Mouse (Mus musculus): Measurements from ENCODE around the gene Hipk3. TPM values are rescaled to one million over a fixed set of nuclear protein-coding genes. Genes with fewer than 3 reads are reported as not detected.

The Hipk3 gene
- polyA plus RNA-seq, 1 experiment from 2014 or later, result 48.1 TPM

GRCm38 (mm10) chr2:104484438-104484837 is 9.8 kb downstream of the Hipk3 start:
- Histone ChIP-seq H3K27me3 (ENCODE audit: control insufficient read depth, insufficient read depth, low read length) (no peaks in the 10 kb centered on the region), H3K36me3 (ENCODE audit: control insufficient read depth, insufficient read depth, low read length) (no peaks in the 10 kb centered on the region), H3K4me1 (ENCODE audit: control insufficient read depth, insufficient read depth, low read length) (peaks cover 6% of the 10 kb centered on the region), H3K9me3 (replicated peaks; ENCODE audit: control insufficient read depth, low read length) (no peaks in the 10 kb centered on the region), H3K4me2 (no peak overlapping the region), H3K9ac (ENCODE audit: low read depth, low read length) (no peak overlapping the region), H3K4me3 (ENCODE audit: low read depth, low read length) (no peak overlapping the region), H3K27ac (ENCODE audit: low read depth, low read length) (peak overlapping the region; percentile 22; the same call in 1 of the 2 replicates)
- no peak for ATAC-seq (replicated peaks; ENCODE audit: insufficient number of reproducible peaks, low FRiP score, low TSS enrichment)
- WGBS (ENCODE audit: insufficient replicate concordance), result 46% methylated on average over 5 of the region's 5 CpGs

GRCm38 (mm10) chr2:104482156-104482555 is 12.1 kb downstream of the Hipk3 start:
- Histone ChIP-seq H3K4me2 (no peak overlapping the region), H3K4me3 (ENCODE audit: low read depth, low read length) (no peak overlapping the region), H3K36me3 (ENCODE audit: control insufficient read depth, insufficient read depth, low read length) (no peaks in the 10 kb centered on the region), H3K9me3 (replicated peaks; ENCODE audit: control insufficient read depth, low read length) (no peaks in the 10 kb centered on the region), H3K9ac (ENCODE audit: low read depth, low read length) (no peak overlapping the region), H3K4me1 (ENCODE audit: control insufficient read depth, insufficient read depth, low read length) (peaks cover 9% of the 10 kb centered on the region), H3K27ac (ENCODE audit: low read depth, low read length) (no peak overlapping the region), H3K27me3 (ENCODE audit: control insufficient read depth, insufficient read depth, low read length) (no peaks in the 10 kb centered on the region)
- ATAC-seq (replicated peaks; ENCODE audit: insufficient number of reproducible peaks, low FRiP score, low TSS enrichment), result no peak

- H3K4me3 ChIP-seq (ENCODE audit: low read depth, low read length), result no peak overlapping the region
- no peaks in the 10 kb centered on the region for H3K36me3 ChIP-seq (ENCODE audit: control insufficient read depth, insufficient read depth, low read length)
- H3K27me3 ChIP-seq (ENCODE audit: control insufficient read depth, insufficient read depth, low read length), result no peaks in the 10 kb centered on the region
- peaks cover 8% of the 10 kb centered on the region for H3K4me1 ChIP-seq (ENCODE audit: control insufficient read depth, insufficient read depth, low read length)
- 74% methylated on average over 4 of the region's 4 CpGs for WGBS (ENCODE audit: insufficient replicate concordance)
- ATAC-seq (replicated peaks; ENCODE audit: insufficient number of reproducible peaks, low FRiP score, low TSS enrichment), result no peak
- no peak overlapping the region for H3K27ac ChIP-seq (ENCODE audit: low read depth, low read length)
- no peak overlapping the region for H3K4me2 ChIP-seq
- no peaks in the 10 kb centered on the region for H3K9me3 ChIP-seq (replicated peaks; ENCODE audit: control insufficient read depth, low read length)
- no peak overlapping the region for H3K9ac ChIP-seq (ENCODE audit: low read depth, low read length)
These were observed 15.2 kb downstream of the Hipk3 start for GRCm38 (mm10) chr2:104479054-104479453.

GRCm38 (mm10) chr2:104477398-104478015 is 16.7 kb downstream of the Hipk3 start:
- Histone ChIP-seq H3K9ac (ENCODE audit: low read depth, low read length) (no peak overlapping the region), H3K27me3 (ENCODE audit: control insufficient read depth, insufficient read depth, low read length) (no peaks in the 10 kb centered on the region), H3K4me3 (ENCODE audit: low read depth, low read length) (no peak overlapping the region), H3K36me3 (ENCODE audit: control insufficient read depth, insufficient read depth, low read length) (no peaks in the 10 kb centered on the region), H3K27ac (ENCODE audit: low read depth, low read length) (no peak overlapping the region), H3K4me1 (ENCODE audit: control insufficient read depth, insufficient read depth, low read length) (peaks cover 8% of the 10 kb centered on the region), H3K9me3 (replicated peaks; ENCODE audit: control insufficient read depth, low read length) (no peaks in the 10 kb centered on the region), H3K4me2 (no peak overlapping the region)
- 53% methylated on average over 2 of the region's 2 CpGs for WGBS (ENCODE audit: insufficient replicate concordance)
- no peak for ATAC-seq (replicated peaks; ENCODE audit: insufficient number of reproducible peaks, low FRiP score, low TSS enrichment)

GRCm38 (mm10) chr2:104472056-104472455 is 22.2 kb downstream of the Hipk3 start:
- no peak overlapping the region for H3K4me3 ChIP-seq (ENCODE audit: low read depth, low read length)
- no peaks in the 10 kb centered on the region for H3K27me3 ChIP-seq (ENCODE audit: control insufficient read depth, insufficient read depth, low read length)
- H3K4me2 ChIP-seq, result no peak overlapping the region
- no peak overlapping the region for H3K27ac ChIP-seq (ENCODE audit: low read depth, low read length)
- no peaks in the 10 kb centered on the region for H3K9me3 ChIP-seq (replicated peaks; ENCODE audit: control insufficient read depth, low read length)
- H3K9ac ChIP-seq (ENCODE audit: low read depth, low read length), result no peak overlapping the region
- H3K4me1 ChIP-seq (ENCODE audit: control insufficient read depth, insufficient read depth, low read length), result peaks cover 25% of the 10 kb centered on the region
- no peaks in the 10 kb centered on the region for H3K36me3 ChIP-seq (ENCODE audit: control insufficient read depth, insufficient read depth, low read length)
- 83% methylated on average over 6 of the region's 6 CpGs for WGBS (ENCODE audit: insufficient replicate concordance)
- no peak for ATAC-seq (replicated peaks; ENCODE audit: insufficient number of reproducible peaks, low FRiP score, low TSS enrichment)

GRCm38 (mm10) chr2:104471161-104471560 is 23.1 kb downstream of the Hipk3 start:
- H3K27ac ChIP-seq (ENCODE audit: low read depth, low read length), result 0 out of 2 replicates have a peak overlapping the region, but pooled peaks have one; percentile 29
- ATAC-seq (replicated peaks; ENCODE audit: insufficient number of reproducible peaks, low FRiP score, low TSS enrichment), result no peak
- H3K27me3 ChIP-seq (ENCODE audit: control insufficient read depth, insufficient read depth, low read length), result no peaks in the 10 kb centered on the region
- H3K4me2 ChIP-seq, result peak overlapping the region; percentile 8; the same call in 1 of the 2 replicates
- no peaks in the 10 kb centered on the region for H3K9me3 ChIP-seq (replicated peaks; ENCODE audit: control insufficient read depth, low read length)
- H3K9ac ChIP-seq (ENCODE audit: low read depth, low read length), result no peak overlapping the region
- H3K36me3 ChIP-seq (ENCODE audit: control insufficient read depth, insufficient read depth, low read length), result no peaks in the 10 kb centered on the region
- H3K4me1 ChIP-seq (ENCODE audit: control insufficient read depth, insufficient read depth, low read length), result peaks cover 33% of the 10 kb centered on the region
- WGBS (ENCODE audit: insufficient replicate concordance), result 89% methylated on average over 16 of the region's 16 CpGs
- H3K4me3 ChIP-seq (ENCODE audit: low read depth, low read length), result no peak overlapping the region

GRCm38 (mm10) chr2:104470536-104470935 is 23.7 kb downstream of the Hipk3 start:
- H3K27ac ChIP-seq (ENCODE audit: low read depth, low read length), result no peak overlapping the region
- no peaks in the 10 kb centered on the region for H3K9me3 ChIP-seq (replicated peaks; ENCODE audit: control insufficient read depth, low read length)
- no peak for ATAC-seq (replicated peaks; ENCODE audit: insufficient number of reproducible peaks, low FRiP score, low TSS enrichment)
- H3K9ac ChIP-seq (ENCODE audit: low read depth, low read length), result no peak overlapping the region
- H3K4me1 ChIP-seq (ENCODE audit: control insufficient read depth, insufficient read depth, low read length), result peaks cover 32% of the 10 kb centered on the region
- no peak overlapping the region for H3K4me2 ChIP-seq
- no peaks in the 10 kb centered on the region for H3K36me3 ChIP-seq (ENCODE audit: control insufficient read depth, insufficient read depth, low read length)
- no peak overlapping the region for H3K4me3 ChIP-seq (ENCODE audit: low read depth, low read length)
- WGBS (ENCODE audit: insufficient replicate concordance), result 92% methylated on average over 6 of the region's 6 CpGs
- no peaks in the 10 kb centered on the region for H3K27me3 ChIP-seq (ENCODE audit: control insufficient read depth, insufficient read depth, low read length)

GRCm38 (mm10) chr2:104468419-104468818 is 25.8 kb downstream of the Hipk3 start:
- H3K4me3 ChIP-seq (ENCODE audit: low read depth, low read length), result no peak overlapping the region
- 0 out of 2 replicates have a peak overlapping the region, but pooled peaks have one; percentile 54 for H3K9ac ChIP-seq (ENCODE audit: low read depth, low read length)
- no peaks in the 10 kb centered on the region for H3K27me3 ChIP-seq (ENCODE audit: control insufficient read depth, insufficient read depth, low read length)
- peak overlapping the region; percentile 79 for H3K27ac ChIP-seq (ENCODE audit: low read depth, low read length)
- H3K4me2 ChIP-seq, result no peak overlapping the region
- H3K9me3 ChIP-seq (replicated peaks; ENCODE audit: control insufficient read depth, low read length), result no peaks in the 10 kb centered on the region
- no peak for ATAC-seq (replicated peaks; ENCODE audit: insufficient number of reproducible peaks, low FRiP score, low TSS enrichment)
- H3K4me1 ChIP-seq (ENCODE audit: control insufficient read depth, insufficient read depth, low read length), result peaks cover 29% of the 10 kb centered on the region
- 50% methylated on average over 5 of the region's 5 CpGs for WGBS (ENCODE audit: insufficient replicate concordance)
- H3K36me3 ChIP-seq (ENCODE audit: control insufficient read depth, insufficient read depth, low read length), result no peaks in the 10 kb centered on the region

Data from heart, embryonic 11.5 days (tissue).